Mouse (Mus musculus) embryonic facial prominence, embryonic 11.5 days (tissue): ENCODE data around the gene Vav3. TPM values are rescaled to one million over a fixed set of nuclear protein-coding genes. Genes with fewer than 3 reads are reported as not detected.
A peak's percentile ranks its signal among the peaks of the same experiment; 100 is the strongest.

ENCODE experiments used
- ATAC-seq: fragments of 200-750 bp; cut with Nextera tagmentation; replicated peaks from 2 replicates; pipeline ENCODE4 v1.8.0; 2017; ENCODE audit warnings: low read depth; ENCODE audit not compliant: insufficient number of reproducible peaks, low FRiP score, low TSS enrichment
- DNase-seq: peaks from one replicate; pipeline ENCODE4 v3.0.0-alpha.2; 2015; ENCODE audit warnings: low spot score
- H3K27ac ChIP-seq: fragments of 300-500 bp; sonication (generic); replicated peaks from 2 replicates; pipeline ENCODE4 v1.5.1; 2014; ENCODE audit warnings: mild to moderate bottlenecking, low read depth, low read length, control low read depth
- H3K27me3 ChIP-seq: fragments of 300-500 bp; sonication (generic); 2 replicates; pipeline ENCODE4 v1.6.1; 2014; ENCODE audit warnings: mild to moderate bottlenecking, low read length, moderate library complexity, mixed read lengths; ENCODE audit not compliant: control insufficient read depth, insufficient read depth
- H3K36me3 ChIP-seq: fragments of 300-500 bp; sonication (generic); replicated peaks from 2 replicates; pipeline ENCODE4 v1.6.1; 2014; ENCODE audit warnings: low read depth, mild to moderate bottlenecking, low read length, moderate library complexity, mixed read lengths; ENCODE audit not compliant: control insufficient read depth, insufficient read depth
- H3K4me1 ChIP-seq: fragments of 300-500 bp; sonication (generic); 2 replicates; pipeline ENCODE4 v1.6.1; 2014; ENCODE audit warnings: low read length, mixed read lengths; ENCODE audit not compliant: control insufficient read depth, insufficient read depth
- H3K4me2 ChIP-seq: fragments of 300-500 bp; sonication (generic); 2 replicates; pipeline ENCODE4 v1.6.1; 2014; ENCODE audit warnings: low read depth, mild to moderate bottlenecking, control low read depth, low read length, moderate library complexity
- H3K4me3 ChIP-seq: fragments of 300-500 bp; sonication (generic); 2 replicates; pipeline ENCODE4 v1.5.1; 2014; ENCODE audit warnings: low read depth, low read length, control low read depth
- H3K9ac ChIP-seq: fragments of 300-500 bp; sonication (generic); replicated peaks from 2 replicates; pipeline ENCODE4 v1.6.1; 2014; ENCODE audit warnings: mild to moderate bottlenecking, control low read depth, low read length
- H3K9me3 ChIP-seq: fragments of 300-500 bp; sonication (generic); replicated peaks from 2 replicates; pipeline ENCODE4 v1.6.1; 2016; ENCODE audit warnings: mild to moderate bottlenecking, low read length, inconsistent platforms, mixed read lengths; ENCODE audit not compliant: control insufficient read depth
- WGBS: fragments of 180-500 bp; shearing (Covaris S2); extraction: QIAGEN DNeasy Blood & Tissue Kit; methylation state at CpG from one replicate; pipeline ENCODE4 v1.1.7; 2014; 5-methylcytosine and 5-hydroxymethylcytosine counted together
- polyA plus RNA-seq: library from polyadenylated mRNA; unstranded; fragments of >200 nt; fragmentation: Nextera tagmentation; extraction: Ambion mirVana; gene quantifications from 2 replicates; pipeline ENCODE4 v1.2.1, GENCODE M21; 2014

Gene Vav3
- polyA plus RNA-seq, 1 experiment from 2014 or later, result 7.2 TPM

DNA sequence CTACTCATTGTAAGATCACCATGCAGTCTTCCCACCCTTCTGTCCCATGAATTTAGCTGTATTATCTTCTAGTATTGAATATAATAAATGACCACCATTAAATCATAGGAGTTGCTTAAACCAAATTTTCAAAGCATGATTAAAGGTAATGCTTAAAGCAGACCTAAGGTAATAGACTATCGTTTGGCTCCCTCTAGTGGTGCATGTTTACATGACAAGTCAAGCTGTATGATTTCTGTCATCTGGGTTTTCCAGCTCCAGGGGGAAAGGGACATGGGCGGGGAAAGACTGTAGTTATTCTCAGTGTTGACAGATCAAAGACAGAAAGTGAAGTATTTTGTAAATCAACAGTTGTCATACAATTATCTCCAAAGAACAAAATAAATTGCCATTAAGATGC lies 151.1 kb downstream of the Vav3 start:
- Histone ChIP-seq H3K4me3 (no peak overlapping the region), H3K27ac (no peak overlapping the region), H3K36me3 (no peaks in the 10 kb centered on the region), H3K4me1 (no peaks in the 10 kb centered on the region), H3K9ac (no peak overlapping the region), H3K9me3 (no peaks in the 10 kb centered on the region), H3K4me2 (no peak overlapping the region), H3K27me3 (no peaks in the 10 kb centered on the region)
- DNase-seq (peak; percentile 89), ATAC-seq (no peak; the same call in 1 of the 2 replicates)
- 3% methylated on average over 2 of the region's 2 CpGs for WGBS

- no peaks in the 10 kb centered on the region for H3K36me3 ChIP-seq
- H3K9me3 ChIP-seq, result no peaks in the 10 kb centered on the region
- WGBS, result 66% methylated on average over 5 of the region's 5 CpGs
- no peak overlapping the region for H3K27ac ChIP-seq
- ATAC-seq (no peak), DNase-seq (no peak)
- H3K4me1 ChIP-seq, result no peaks in the 10 kb centered on the region
- no peak overlapping the region for H3K4me3 ChIP-seq
- no peak overlapping the region for H3K4me2 ChIP-seq
- no peak overlapping the region for H3K9ac ChIP-seq
- no peaks in the 10 kb centered on the region for H3K27me3 ChIP-seq
Measured at GRCm38 (mm10) chr3:109496461-109496860, 156.0 kb downstream of the Vav3 start.

GRCm38 (mm10) chr3:109497074-109497473 lies 156.6 kb downstream of the Vav3 start:
- Histone ChIP-seq H3K4me3 (no peak overlapping the region), H3K36me3 (no peaks in the 10 kb centered on the region), H3K9ac (no peak overlapping the region), H3K4me2 (no peak overlapping the region), H3K27me3 (no peaks in the 10 kb centered on the region), H3K27ac (no peak overlapping the region), H3K9me3 (no peaks in the 10 kb centered on the region), H3K4me1 (no peaks in the 10 kb centered on the region)
- DNase-seq, result no peak
- ATAC-seq, result no peak
- WGBS, result 86% methylated on average over 4 of the region's 4 CpGs

DNA sequence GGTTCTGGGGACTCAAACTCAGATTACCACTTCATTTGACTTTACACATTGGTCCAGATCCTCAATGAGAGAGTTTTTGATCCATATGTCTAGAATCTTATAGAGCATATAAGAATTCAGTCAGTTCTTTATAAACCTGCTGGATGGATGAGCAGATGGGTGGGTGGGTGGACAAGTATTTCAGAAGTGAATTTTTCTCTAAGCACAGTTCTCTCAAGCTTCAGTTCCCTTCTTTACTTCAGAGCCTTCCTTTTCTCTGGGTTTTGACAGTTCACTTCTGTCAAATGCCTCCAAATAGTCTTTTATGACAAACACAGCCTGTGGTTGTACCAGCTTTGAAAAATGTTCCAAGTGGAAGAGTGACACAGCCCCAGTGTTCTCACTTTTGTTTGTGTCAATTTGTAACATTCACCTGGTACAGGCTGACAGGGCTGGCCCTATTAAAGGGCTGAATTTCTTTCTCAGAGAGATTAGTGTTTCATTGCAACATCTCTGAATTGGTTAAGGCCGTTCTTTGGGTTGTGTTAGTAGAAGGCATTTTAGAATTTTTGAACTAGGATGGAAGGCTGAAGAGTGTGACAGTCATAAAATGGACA lies 159.5 kb downstream of the Vav3 start:
- Histone ChIP-seq H3K27me3 (no peaks in the 10 kb centered on the region), H3K27ac (no peak overlapping the region), H3K9me3 (no peaks in the 10 kb centered on the region), H3K4me2 (no peak overlapping the region), H3K9ac (no peak overlapping the region), H3K36me3 (no peaks in the 10 kb centered on the region), H3K4me1 (no peaks in the 10 kb centered on the region), H3K4me3 (no peak overlapping the region)
- no peak for ATAC-seq
- no peak for DNase-seq
- WGBS, result 97% methylated on average over 1 of the region's 1 CpGs

DNA sequence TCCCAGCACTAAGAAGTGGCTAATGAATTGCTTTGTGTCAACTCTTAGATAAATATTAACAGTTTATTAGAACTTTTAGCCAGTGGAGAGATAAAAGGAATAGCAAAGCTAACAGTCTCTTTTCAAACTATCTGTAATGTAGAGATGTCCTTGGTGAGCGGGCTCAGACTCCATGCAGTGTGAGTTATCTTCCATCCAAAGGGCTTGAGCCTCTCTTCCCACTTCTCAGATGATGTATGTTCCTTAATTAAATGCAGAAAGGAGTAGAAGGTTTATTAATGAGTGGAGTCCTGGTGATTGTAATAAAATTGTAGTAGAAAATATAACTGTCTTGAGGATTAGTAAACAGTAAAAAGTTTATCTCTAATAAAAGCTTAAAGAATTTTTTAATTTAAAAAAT lies 169.3 kb downstream of the Vav3 start:
- WGBS, result 84% methylated on average over 1 of the region's 1 CpGs
- H3K4me3 ChIP-seq, result no peak overlapping the region
- H3K36me3 ChIP-seq, result no peaks in the 10 kb centered on the region
- H3K27ac ChIP-seq, result no peak overlapping the region
- no peaks in the 10 kb centered on the region for H3K9me3 ChIP-seq
- no peak overlapping the region for H3K4me2 ChIP-seq
- H3K4me1 ChIP-seq, result no peaks in the 10 kb centered on the region
- DNase-seq (no peak), ATAC-seq (no peak)
- no peaks in the 10 kb centered on the region for H3K27me3 ChIP-seq
- no peak overlapping the region for H3K9ac ChIP-seq

GRCm38 (mm10) chr3:109511849-109512248 lies 171.4 kb downstream of the Vav3 start:
- Histone ChIP-seq H3K27me3 (no peaks in the 10 kb centered on the region), H3K9me3 (no peaks in the 10 kb centered on the region), H3K4me3 (no peak overlapping the region), H3K27ac (no peak overlapping the region), H3K9ac (no peak overlapping the region), H3K4me2 (no peak overlapping the region), H3K36me3 (no peaks in the 10 kb centered on the region), H3K4me1 (no peaks in the 10 kb centered on the region)
- DNase-seq, result no peak
- 83% methylated on average over 1 of the region's 1 CpGs for WGBS
- ATAC-seq, result no peak

- Histone ChIP-seq H3K27ac (no peak overlapping the region), H3K27me3 (no peaks in the 10 kb centered on the region), H3K4me2 (no peak overlapping the region), H3K4me3 (no peak overlapping the region), H3K36me3 (no peaks in the 10 kb centered on the region), H3K4me1 (no peaks in the 10 kb centered on the region), H3K9ac (no peak overlapping the region), H3K9me3 (no peaks in the 10 kb centered on the region)
- ATAC-seq (no peak), DNase-seq (no peak)
- WGBS, result 73% methylated on average over 3 of the region's 3 CpGs
Measured at GRCm38 (mm10) chr3:109515479-109515878, 175.0 kb downstream of the Vav3 start.

GRCm38 (mm10) chr3:109516372-109516771 lies 175.9 kb downstream of the Vav3 start:
- H3K4me3 ChIP-seq, result no peak overlapping the region
- no peak overlapping the region for H3K27ac ChIP-seq
- DNase-seq (no peak), ATAC-seq (no peak)
- no peak overlapping the region for H3K4me2 ChIP-seq
- H3K9ac ChIP-seq, result no peak overlapping the region
- no peaks in the 10 kb centered on the region for H3K27me3 ChIP-seq
- WGBS, result 85% methylated on average over 10 of the region's 10 CpGs
- no peaks in the 10 kb centered on the region for H3K36me3 ChIP-seq
- H3K4me1 ChIP-seq, result no peaks in the 10 kb centered on the region
- no peaks in the 10 kb centered on the region for H3K9me3 ChIP-seq
